In the genomic region with DNA sequence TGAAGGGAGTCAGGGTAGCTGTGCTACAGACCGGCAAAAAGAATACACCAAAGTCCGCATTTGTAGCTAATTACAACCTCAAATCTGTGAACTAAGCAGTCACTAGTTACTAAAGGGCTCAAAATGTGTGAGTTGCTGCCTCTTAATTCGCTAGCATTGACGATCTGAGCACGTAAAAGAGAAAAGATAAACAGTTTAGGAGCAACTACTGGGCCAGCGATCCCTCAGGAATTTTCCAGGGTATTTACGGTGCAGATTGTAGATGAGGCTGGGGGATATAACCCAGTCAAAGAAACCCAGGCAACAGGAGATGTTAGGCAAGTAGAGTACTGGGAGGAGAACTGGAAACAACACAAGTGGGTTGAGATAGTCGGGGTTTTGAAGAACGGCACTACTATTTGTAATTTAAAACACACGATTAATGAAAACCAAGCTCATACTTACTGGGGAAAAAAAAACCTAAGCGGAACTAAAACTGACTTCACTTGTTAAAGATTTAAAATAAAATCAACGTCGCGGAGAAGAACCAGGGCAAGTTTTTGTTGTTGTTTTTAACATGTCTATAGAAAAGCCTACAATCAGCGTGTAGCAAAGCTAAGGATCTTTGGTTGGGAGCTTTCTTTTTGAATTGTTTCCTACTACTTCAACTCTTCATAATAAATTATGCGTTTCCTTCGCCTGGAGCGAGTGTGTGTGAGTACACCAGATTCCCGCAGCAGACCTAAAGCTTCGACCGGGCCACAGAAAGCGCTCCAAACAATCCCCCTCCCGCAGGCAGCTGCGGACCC, we compare ENCODE assay signal across 8 mouse cellular contexts.
DNase-seq lines count a peak whose midpoint lies in the region; ATAC-seq and TF ChIP-seq lines count a peak whose summit lies in the region.

No protein-coding gene starts in this region.

- peak overlapping the region; percentile 78 for H3K4me2 ChIP-seq in forebrain, embryonic 13.5 days
- peak overlapping the region; percentile 74 for H3K4me2 ChIP-seq in limb, embryonic 13.5 days (replicated peaks)

- H3K79me2 ChIP-seq in C2C12 (ENCODE audit: control insufficient read depth, insufficient read depth): no peaks in the 10 kb centered on the region

- TF ChIP-seq CTCF in C2C12 (IDR thresholded peaks at IDR 0.05; ENCODE audit: control insufficient read depth, insufficient read depth, insufficient read length): no peak
- no peak for TF ChIP-seq CTCF in small intestine, adult 2 months (IDR thresholded peaks at IDR 0.05; ENCODE audit: extremely low read depth, insufficient read length, insufficient replicate concordance, low read depth, low read length)

- peak overlapping the region; percentile 97 for H3K27ac ChIP-seq in forebrain, embryonic 13.5 days
- peak overlapping the region; percentile 98 for H3K27ac ChIP-seq in limb, embryonic 13.5 days
- H3K27ac ChIP-seq in small intestine, adult 2 months (ENCODE audit: insufficient read depth, low read depth, low read length): peak overlapping the region; percentile 26; the same call in 1 of the 2 replicates

- peak; percentile 41 to 53 for DNase-seq in cerebellum, adult 18-20 months
- no peak for DNase-seq in cerebellum, adult 9-11 months
- DNase-seq in left cerebral cortex, adult 9 months (ENCODE audit: low spot score in 2 of 2): no peak
- no peak for DNase-seq in thymus, postnatal 25 days

- WGBS in forebrain, embryonic 13.5 days: under 1% methylated on average over 24 of the region's 24 CpGs
- under 1% methylated on average over 24 of the region's 24 CpGs for WGBS in limb, embryonic 13.5 days
- 1% methylated on average over 24 of the region's 24 CpGs for WGBS in small intestine, adult 2 months

- no peaks in the 10 kb centered on the region for H3K79me3 ChIP-seq in C2C12 (ENCODE audit: low read depth)

- no peaks in the 10 kb centered on the region for H3K36me3 ChIP-seq in C2C12 (ENCODE audit: control insufficient read depth, insufficient read depth)
- H3K36me3 ChIP-seq in forebrain, embryonic 13.5 days (ENCODE audit: poor library complexity, severe bottlenecking): no peaks in the 10 kb centered on the region
- H3K36me3 ChIP-seq in limb, embryonic 13.5 days: no peaks in the 10 kb centered on the region
- H3K36me3 ChIP-seq in small intestine, adult 2 months (ENCODE audit: control insufficient read depth, insufficient read depth, low read length): no peaks in the 10 kb centered on the region

- H3K4me3 ChIP-seq in C2C12 (ENCODE audit: insufficient read depth, poor library complexity, severe bottlenecking): peak overlapping the region; percentile 34
- H3K4me3 ChIP-seq in forebrain, embryonic 13.5 days: peak overlapping the region; percentile 65
- H3K4me3 ChIP-seq in limb, embryonic 13.5 days: peak overlapping the region; percentile 87
- H3K4me3 ChIP-seq in small intestine, adult 2 months (ENCODE audit: low read depth, low read length): peak overlapping the region; percentile 93

- H3ac ChIP-seq in C2C12 (ENCODE audit: control insufficient read depth, insufficient read length, low read depth): peak overlapping the region; percentile 85

- peak overlapping the region; percentile 92 for H3K9ac ChIP-seq in forebrain, embryonic 13.5 days
- H3K9ac ChIP-seq in limb, embryonic 13.5 days: peak overlapping the region; percentile 99

- no peaks in the 10 kb centered on the region for H3K27me3 ChIP-seq in C2C12 (ENCODE audit: control insufficient read depth, insufficient read depth, insufficient read length)
- H3K27me3 ChIP-seq in forebrain, embryonic 13.5 days: no peaks in the 10 kb centered on the region
- H3K27me3 ChIP-seq in limb, embryonic 13.5 days: no peaks in the 10 kb centered on the region
- H3K27me3 ChIP-seq in small intestine, adult 2 months (ENCODE audit: control insufficient read depth, insufficient read depth, low read length): no peaks in the 10 kb centered on the region

- peaks cover 17% of the 10 kb centered on the region for H3K4me1 ChIP-seq in forebrain, embryonic 13.5 days
- H3K4me1 ChIP-seq in limb, embryonic 13.5 days: peaks cover 16% of the 10 kb centered on the region
- no peaks in the 10 kb centered on the region for H3K4me1 ChIP-seq in small intestine, adult 2 months (ENCODE audit: control insufficient read depth, insufficient read depth, insufficient read length, low read length)

- no peaks in the 10 kb centered on the region for H3K9me3 ChIP-seq in forebrain, embryonic 13.5 days (replicated peaks)
- no peaks in the 10 kb centered on the region for H3K9me3 ChIP-seq in limb, embryonic 13.5 days

- TF ChIP-seq POLR2A in small intestine, adult 2 months (IDR thresholded peaks at IDR 0.05; ENCODE audit: low read depth, low read length): no peak

- peak; percentile 14; the same call in 1 of the 2 replicates for ATAC-seq in forebrain, embryonic 13.5 days
- ATAC-seq in limb, embryonic 13.5 days (ENCODE audit: low FRiP score, low read depth): no peak

TF ChIP-seq in C2C12, 6 proteins besides CTCF, POLR2A, EP300 and RAD21:
- TF ChIP-seq CEBPB (IDR thresholded peaks at IDR 0.05; ENCODE audit: low read depth) (no peak), FOSL1 (IDR thresholded peaks at IDR 0.05; ENCODE audit: insufficient read depth, low read length, poor library complexity, severe bottlenecking) (no peak), MYOG (IDR thresholded peaks at IDR 0.05; ENCODE audit: control insufficient read depth, extremely low read depth, insufficient read length) (no peak), USF1 (IDR thresholded peaks at IDR 0.05; ENCODE audit: low read depth) (no peak), MYOD1 (IDR thresholded peaks at IDR 0.05; ENCODE audit: control insufficient read depth, insufficient read length, low read depth) (no peak), MAX (IDR thresholded peaks at IDR 0.05) (no peak)

Comparison
In these comparisons a context has a peak if more than half of its experiments do, and no peak if none do; other contexts are left out.
1. DNase-seq: peak in cerebellum, adult 18-20 months (2 of 2); none in cerebellum, adult 9-11 months (single experiment), left cerebral cortex, adult 9 months (0 of 2) and thymus, postnatal 25 days (single experiment).
2. H3K4me3 ChIP-seq: peak in every context shown above with its lines; median percentile 93 in small intestine, adult 2 months; 87 in limb, embryonic 13.5 days; 65 in forebrain, embryonic 13.5 days; 34 in C2C12.
3. H3K27ac ChIP-seq: peak in every context shown above with its lines; median percentile 98 in limb, embryonic 13.5 days; 97 in forebrain, embryonic 13.5 days; 26 in small intestine, adult 2 months.